Mouse (Mus musculus) cortical plate, adult 2 months (tissue): Measurements from ENCODE around the gene Nudt15.

ENCODE experiments used
- CTCF ChIP-seq: fragments of 200-500 bp; IDR thresholded peaks from 2 replicates; pipeline ENCODE4 v1.5.1; 2011; ENCODE audit warnings: mild to moderate bottlenecking, control low read depth, low read length; ENCODE audit not compliant: insufficient read depth; ENCODE audit errors: extremely low read depth
- POLR2A ChIP-seq: fragments of 200-500 bp; IDR thresholded peaks from 2 replicates; pipeline ENCODE4 v1.6.1; 2011; ENCODE audit warnings: mild to moderate bottlenecking, low read length, control low read depth; ENCODE audit not compliant: insufficient read depth; ENCODE audit errors: extremely low read depth

GRCm38 (mm10) chr14:73486641-73487040 lies 61.4 kb downstream of the Nudt15 start:
- no peak for TF ChIP-seq POLR2A
- no peak for TF ChIP-seq CTCF
